Mouse (Mus musculus) WW6 (cell line): Measurements from ENCODE around the gene Pecr.
A peak's percentile ranks its signal among the peaks of the same experiment; 100 is the strongest.

ENCODE experiments used
- DNase-seq: peaks from one replicate; pipeline ENCODE4 v3.0.0-alpha.2; 2013; ENCODE audit warnings: low read depth, low spot score

Gene Pecr

DNA sequence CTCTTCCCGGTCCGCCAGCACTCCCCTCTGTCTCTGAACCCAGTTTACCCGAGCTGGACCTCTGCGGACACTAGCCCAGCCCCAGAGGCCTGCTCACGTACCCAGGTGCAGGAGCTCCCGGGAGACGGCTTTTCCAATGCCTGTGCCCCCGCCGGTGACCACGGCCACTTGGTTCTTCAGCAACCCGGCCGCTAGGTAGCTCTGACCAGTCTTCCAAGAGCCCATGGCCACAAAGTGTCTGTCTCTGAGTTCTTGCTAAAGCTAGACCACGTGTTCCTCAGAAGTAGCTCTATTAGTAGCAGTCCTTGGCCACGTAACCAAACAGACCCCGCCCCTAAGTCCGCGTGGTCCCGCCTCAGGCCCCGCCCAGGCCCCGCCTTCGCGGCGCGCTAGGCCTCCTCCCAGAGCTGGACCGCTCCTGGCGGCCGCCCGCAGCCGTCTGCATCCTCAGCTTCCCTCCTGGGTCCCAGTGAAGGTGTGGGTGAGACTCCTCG lies at the start of gene Pecr, which contains the start of gene Tmem169:
TSS of gene Pecr (minus strand) at position 323 of the 494 bp plus-strand sequence.
TSS of gene Tmem169 (plus strand) at position 378 of the 494 bp plus-strand sequence.
- peak; percentile 80 for DNase-seq

DNA sequence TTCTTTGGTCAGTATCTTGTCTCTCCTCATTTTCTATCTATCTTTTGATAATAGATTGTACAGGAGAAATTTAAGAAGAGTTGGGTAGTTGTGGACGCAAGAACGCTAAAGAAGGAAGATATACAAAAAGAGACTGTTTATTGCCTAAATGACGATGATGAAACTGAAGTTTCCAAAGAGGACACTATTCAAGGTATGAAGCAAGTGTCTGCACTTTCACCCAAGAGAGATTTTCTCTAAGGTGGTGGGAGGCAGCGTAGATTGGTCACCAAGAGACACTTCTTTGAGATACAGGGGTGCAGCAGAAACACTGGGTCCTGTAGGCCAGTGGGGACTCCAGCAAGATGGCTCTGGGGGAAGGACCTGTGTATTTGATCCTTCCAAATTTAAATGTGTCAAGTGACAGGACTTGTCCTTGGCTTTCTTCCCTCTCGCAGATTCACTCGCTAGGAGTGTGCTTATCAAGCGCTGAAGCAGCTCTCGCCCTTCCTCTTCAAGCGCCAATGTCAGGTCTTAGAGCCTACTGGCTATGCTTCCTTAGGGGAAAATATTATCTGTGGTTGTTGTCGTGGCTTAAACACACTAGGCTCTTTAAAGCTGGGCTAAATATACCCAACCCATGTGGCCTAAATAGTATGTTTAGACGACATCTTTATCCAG lies 42.2 kb upstream of the Pecr start:
- no peak for DNase-seq

DNA sequence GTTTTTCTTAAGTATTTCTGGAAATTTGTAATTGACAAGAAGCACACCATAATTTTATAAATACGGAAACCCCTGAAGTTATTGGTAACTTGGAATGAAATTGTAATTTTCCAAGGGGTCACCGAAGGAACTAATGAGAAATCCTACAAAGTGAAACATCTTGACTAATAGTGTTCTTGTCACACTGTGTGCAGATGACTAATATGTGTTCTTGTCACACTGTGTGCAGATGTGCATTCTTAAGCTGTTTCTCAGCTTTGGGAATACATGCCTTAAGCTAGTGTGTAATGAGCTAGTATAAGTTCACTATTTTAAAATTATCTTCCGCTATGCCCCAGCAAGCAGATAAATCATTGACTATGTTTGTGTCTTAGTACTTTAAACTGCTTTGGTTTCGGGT lies 39.1 kb upstream of the Pecr start:
- no peak for DNase-seq

DNA sequence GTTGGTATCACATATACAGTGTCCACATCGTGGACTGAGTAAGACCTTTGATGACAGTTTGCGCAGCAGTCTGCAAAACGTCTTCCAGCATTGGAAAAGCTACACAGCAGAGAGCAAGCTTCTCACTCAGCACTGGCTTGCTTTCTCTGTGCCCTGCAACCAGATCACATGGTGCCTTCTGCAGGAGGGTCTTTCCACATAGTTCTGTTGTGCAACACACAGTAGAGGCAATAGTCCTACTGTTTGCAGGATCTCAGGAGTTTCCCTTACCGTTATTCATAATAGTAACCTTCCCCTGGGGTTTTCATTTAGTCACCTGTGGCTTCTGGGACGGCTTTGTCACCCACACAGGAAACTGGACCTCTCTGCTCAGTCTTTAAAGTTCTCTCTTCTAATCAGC lies 36.6 kb upstream of the Pecr start:
- no peak for DNase-seq

DNA sequence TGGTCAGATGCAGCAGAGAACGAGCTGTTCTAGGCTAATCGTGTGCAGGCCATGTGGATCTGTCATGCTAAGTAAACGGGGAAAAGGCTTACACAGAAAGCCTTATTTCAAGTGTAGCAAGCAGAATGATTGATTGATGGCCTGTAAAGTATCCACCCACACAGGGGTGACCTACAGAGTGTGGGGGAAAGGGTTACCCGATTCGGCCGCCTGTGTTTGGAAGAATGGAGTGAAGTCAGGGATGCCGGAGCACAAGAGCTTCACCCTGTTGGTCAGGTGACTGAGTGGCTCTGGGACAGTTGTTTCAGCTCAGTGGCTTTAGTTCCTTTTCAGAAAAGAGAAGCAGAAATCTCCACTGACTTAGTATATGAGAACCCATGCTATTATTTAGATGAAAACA lies 32.8 kb upstream of the Pecr start:
- DNase-seq: no peak

DNA sequence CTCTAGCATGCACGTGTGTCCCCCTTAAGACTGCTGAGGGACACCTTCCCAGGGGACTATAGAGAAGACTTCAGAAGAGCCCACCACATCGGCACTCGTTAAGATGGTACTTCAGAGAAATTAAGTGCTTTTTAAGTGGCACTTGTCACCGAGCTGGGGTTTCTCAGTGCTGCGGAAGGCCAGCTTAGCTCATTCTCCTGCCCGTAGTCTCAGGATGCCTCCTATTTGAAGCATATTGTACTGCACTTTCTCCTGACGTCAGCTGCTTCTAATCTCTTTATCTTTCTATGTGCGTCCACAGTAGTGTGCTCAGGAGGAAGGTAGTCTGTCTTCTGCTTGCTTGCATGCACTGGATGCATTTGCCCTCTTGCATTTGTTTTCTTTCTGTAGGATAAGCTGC lies 32.3 kb upstream of the Pecr start:
- DNase-seq: no peak

DNA sequence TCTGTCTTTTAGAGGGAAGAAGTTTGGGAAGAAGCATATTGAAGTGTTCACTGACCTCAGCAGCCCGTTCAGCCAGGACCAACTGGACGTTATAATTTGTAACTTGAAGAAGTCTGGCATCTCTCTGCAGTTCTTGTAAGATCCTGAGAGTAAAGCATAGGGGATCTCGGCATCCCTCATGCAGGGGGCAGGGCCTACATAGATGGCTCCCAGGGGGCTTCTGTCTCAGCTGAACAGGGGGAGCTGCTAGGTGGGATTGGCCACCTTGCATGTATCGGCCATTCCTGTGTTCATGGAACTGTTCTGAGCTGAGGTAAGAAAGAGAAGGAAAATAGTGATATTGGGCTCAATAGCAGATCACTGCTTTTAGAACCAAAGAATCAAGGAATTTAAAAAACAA lies 31.3 kb upstream of the Pecr start:
- DNase-seq: no peak

DNA sequence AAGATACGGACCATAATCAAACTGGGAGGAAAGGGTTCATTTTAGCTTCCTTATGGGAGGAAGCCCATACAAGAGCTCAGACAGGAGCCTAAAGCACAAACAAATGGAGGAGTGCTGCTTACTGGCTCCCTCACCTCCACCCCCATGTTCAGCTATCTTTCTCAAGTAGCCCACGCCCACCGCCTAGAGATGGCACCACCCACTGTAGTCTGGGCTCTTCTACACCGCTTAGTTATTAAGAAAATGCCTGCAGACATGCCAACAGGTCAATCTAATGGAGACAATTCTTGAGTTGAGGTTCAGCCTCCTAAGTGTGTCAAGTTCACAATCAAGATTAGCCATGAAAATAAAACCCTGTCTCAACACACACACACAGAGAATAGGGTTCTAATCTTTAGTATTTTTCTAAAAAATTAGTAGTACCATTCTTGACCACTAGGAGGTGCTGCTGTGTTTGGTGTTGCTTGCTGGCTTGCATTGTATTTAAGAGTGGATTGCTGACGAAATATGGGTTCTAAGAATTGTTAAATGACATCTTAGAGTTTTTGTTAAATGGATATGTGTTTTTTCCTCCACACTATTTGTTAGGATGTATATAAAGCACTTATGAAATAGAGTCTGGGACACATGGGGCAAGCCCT lies 29.4 kb upstream of the Pecr start:
- peak; percentile 33 for DNase-seq

DNA sequence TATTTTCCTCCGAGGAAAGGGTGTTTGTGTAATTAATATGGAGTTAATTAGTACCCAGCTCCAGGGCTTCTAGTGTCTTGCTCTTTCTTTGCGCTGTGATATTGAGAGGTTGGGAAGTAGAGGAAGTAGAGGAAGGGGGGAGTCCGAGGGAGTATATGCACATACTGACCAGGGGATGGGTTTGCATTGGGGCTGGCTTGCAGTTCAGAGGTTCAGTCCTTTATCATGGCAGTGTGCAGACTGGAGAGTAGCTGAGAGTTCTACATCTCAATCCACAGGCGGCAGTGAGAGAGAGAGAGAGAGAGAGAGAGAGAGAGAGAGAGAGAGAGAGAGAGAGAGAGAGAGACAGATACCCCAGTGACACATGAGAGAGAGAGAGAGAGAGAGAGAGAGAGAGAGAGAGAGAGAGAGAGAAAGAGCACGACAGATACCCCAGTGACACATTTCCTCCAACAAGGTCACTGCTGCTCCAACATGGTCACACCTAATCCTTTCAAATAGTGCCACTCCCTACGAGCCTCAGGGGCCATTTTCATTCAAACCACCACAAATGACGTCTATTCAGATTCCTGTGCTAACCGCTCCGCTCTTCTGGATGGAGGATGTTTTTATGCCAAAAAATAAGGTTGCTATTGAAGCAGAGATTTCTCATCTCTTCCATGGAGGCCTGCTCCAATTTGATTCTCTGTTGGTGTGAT lies 28.7 kb upstream of the Pecr start:
- peak; percentile 26 for DNase-seq

DNA sequence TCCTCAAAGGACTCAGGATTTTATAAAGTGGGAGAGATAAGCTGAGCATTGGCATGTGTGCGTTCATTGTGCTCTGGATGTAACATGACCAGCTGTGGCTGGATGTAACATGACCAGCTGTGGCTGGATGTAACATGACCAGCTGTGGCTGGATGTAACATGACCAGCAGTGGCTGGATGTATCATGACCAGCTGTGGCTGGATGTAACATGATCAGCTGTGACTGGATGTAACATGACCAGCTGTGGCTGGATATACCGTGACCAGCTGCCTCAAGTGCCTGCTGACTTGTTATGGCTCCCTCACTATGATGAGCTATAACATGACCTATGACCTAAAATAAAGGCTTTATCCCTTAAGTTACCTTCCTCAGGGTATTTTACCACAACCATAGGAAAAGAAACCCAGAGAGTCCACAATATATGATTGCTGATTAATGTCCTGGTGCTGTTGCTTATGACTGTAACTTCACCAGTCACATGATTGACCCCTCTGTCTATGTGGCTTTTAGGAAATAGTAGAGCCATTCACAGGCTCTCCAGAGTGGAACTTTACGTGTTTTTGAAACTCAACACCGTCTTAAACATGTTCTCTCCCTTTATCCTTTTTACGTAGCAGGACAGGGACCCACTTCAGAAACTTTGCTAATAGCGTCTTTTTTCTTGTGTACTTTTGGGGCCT lies 25.8 kb upstream of the Pecr start:
- DNase-seq: no peak

DNA sequence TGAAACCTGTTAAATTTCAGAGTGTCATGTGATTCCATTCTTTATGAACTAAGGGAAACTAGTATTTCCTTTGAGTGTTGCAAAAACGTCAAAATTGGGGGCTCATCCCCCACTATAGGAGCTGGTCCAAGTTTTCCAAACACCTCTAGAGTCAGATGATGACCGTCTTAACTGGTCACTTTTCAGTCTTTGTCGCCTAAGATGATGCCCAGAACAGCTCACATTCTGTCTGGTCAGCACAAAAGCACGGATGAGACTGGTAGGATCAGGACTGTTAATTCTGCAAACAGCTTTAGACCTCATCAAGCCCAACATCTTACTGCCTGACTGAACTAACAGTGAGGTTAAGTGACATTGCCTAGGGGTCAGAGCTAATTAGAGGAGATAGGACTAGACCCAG lies 24.8 kb upstream of the Pecr start:
- DNase-seq: no peak

DNA sequence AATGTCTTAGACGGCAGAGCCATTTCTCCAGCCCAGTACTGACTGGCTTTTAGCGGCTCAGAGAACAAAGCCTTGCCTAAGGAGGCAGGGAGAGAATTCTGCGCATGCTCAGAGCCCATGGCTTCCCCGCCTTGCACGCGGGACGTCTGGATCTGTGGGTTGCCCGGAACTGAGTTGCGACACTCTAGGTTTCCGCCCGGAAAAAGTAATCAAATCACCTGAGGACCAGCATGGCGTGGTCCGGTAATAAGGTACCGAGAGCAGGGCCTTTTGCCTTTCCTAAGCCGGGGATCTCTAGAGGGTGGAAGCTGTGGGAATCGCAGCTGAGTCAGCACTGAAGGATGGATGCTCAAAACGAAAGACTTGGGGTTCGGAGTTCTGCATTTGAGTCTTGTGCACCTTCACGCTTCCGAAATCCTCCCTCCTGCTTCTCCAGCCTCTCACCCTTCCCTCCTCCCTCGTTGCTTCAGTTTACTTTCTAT lies 23.2 kb upstream of the Pecr start, which contains the start of gene Xrcc5:
TSS of gene Xrcc5 (plus strand) at position 105 of the 482 bp plus-strand sequence.
- peak; percentile 97 for DNase-seq

DNA sequence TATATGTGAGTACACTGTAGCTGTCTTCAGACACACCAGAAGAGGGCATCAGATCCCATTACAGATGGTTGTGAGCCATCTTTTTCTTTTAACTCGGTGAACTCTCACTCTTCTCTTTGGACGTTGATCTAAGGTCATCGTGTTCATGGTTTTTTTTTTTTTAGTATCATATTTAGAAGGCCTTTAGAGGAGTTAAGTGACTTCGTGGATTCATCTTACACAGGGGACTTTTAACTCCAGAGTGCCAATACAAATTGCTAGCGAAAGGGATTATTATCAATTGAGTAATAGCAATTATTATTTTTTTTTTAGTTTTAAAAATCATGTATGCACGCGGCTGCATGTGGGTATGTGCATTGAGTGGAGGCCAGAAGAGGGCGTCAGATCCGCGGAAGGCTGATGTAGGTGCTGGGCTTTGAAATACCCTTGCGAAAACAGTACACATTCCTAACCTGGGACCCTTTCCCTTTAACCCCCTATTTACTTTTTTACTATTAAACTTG lies 22.6 kb upstream of the Pecr start:
- DNase-seq: peak; percentile 5

DNA sequence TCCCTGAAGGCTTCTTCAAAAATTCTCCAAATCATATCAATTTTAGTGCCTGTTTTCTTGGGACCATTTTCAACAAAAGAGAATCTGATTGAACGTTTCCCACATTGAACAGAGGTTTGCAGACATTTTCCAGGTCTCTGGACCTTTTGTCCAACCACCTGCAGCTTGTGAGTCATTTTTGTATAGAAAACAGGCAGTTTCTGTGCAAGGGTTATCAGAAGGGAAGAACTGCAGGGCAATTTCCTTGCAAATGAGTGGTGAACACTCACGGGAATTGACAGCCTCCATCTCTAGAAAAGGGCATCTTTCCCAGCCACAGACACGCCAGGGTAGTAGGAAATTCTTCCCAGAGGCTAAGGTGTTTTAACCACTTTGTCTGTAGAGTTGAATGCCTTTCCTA lies 22.1 kb upstream of the Pecr start:
- no peak for DNase-seq

DNA sequence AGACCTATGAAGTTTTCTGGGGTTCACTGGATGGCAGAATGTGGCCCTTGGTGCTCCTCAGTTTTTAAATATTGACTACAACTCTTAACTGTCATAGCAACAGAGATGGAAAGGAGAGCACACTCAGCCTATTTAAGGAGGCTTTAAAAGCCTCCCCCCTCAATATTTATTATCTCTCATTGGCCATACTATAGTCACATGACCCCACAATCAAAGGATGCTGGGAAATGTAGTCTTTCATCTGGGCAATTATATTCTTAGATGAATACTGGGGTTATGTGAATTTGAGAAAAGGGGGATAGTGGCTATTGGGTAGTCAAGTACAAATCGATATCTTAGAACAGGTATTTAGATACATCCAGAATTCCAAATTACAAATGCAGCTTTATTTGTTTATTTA lies 17.7 kb upstream of the Pecr start:
- DNase-seq: no peak

DNA sequence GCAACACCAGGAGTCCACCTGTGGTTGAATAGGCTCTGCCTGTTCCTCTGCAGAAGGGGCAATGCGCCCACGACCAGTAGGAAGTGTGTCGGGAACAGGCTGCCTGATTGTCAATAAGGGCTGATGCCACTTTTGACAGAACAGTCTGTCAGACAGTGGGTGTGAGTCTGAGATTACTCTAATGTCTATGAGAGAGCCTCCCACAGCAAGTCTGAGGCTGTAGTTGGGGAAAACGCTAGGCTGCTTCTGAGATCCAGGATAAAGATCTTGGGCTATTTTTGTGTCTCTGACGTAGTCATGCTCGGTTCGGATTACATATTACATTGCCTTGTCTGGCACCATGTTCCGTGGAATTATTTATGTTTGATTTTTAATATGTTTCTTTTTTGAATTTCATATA lies 11.6 kb upstream of the Pecr start:
- no peak for DNase-seq

DNA sequence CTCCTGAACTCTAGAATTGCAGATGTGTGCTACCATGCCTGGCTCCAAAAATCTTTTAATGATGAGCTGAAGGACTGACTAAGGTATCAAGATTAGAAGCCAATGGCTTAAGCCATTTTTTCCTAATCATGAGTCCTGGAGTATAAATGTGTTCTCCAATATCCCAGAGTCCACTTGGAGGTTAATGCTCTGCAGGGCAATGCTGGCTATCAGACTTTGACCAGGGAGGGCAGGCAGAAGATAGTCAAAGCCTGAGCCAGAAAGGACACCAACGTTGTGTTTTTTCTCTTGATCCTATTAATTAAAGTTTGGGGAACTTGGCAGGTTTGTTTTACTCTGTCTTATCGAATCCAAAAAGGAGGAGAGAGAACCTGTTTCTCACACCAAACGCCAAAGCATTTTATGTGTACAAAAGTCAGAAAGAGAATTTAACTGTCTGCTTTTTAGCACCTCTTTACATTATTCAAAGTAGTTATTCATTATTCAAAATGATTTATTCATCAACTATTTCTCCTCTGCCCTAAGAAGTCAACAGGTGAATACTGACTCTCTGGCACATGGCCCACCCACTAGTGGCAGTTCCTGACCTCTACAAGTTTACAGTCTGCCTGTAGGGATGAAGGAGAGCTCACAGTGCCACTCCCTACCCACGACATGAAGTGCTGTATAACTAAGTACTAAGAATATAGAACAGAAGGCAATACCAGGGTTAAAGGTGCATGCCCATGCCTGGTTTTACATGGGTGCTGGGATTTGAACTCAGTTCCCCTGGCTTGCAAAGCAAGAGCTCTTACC lies 10.0 kb upstream of the Pecr start:
- DNase-seq: no peak

DNA sequence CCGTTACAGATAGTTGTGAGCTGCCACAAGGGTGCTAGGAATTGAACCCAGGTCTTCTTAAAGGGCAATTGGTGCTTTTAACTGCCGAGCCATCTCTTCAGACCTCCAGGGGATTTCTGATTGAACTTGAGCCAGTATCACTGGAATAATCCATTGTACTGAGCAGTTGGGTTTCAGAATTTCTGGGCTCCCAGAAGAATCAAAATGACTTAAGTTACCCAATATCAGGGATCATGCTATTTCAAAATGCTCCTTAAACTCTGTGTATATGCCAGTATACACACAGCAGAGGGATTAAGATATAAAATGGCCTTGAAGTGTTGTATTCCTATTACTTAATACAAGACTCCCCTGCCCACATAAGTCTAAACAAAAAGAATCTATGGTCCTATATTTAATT lies 7.8 kb upstream of the Pecr start:
- DNase-seq: no peak

DNA sequence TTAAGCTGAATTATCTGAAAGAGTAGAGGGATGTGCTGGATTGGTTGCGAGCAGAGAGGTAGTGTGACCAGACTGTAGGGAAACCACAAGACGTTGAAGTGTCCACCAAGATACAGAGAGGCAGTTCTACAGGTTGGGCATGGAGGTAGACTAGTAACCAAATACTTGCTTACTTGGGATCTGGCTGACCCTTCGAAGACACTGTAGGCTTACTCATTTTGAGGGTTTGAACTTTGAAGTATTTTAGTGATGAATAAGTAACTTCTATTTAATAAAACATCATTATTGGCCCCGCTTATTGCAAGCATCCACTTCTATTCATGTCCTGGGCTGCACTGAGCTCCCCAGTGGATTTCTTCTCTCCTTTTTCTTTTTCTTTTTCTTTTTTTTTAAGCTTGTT lies 7.3 kb upstream of the Pecr start:
- DNase-seq: no peak

DNA sequence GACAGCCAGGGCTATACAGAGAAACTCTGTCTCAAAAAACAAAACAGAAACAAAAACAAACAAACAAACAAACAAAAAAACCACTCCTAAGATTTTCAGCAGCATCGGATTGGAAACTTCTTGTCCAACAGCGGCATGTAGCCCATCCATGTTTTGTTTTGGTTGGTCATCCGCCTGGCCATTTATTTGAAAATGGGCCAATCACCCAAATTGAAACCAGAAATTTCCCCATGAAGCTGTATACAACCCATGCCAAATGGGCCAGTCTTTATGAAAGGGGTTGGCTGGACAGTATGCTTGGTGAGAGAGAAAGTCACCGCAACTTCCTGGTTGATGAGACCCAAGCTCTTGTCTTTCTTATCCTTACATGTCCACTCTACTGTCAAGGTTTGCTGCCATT lies 6.8 kb upstream of the Pecr start:
- no peak for DNase-seq
